ENCODE assay signal across 7 mouse cellular contexts in genomic region chr3:90412312-90413010, GRCm38 (mm10). TPM values are rescaled to one million over a fixed set of nuclear protein-coding genes. Genes with fewer than 3 reads are reported as not detected.
DNase-seq lines count a peak whose midpoint lies in the region; ATAC-seq and TF ChIP-seq lines count a peak whose summit lies in the region.

No protein-coding gene starts in this region.

- peak; percentile 32 for DNase-seq in G1E (ENCODE audit: low spot score)
- DNase-seq in adrenal gland, postnatal 25 days: peak; percentile 87
- DNase-seq in embryonic facial prominence, embryonic 10.5 days (ENCODE audit: low spot score): peak; percentile 76
- peak; percentile 34 for DNase-seq in heart, postnatal 0 days (ENCODE audit: low spot score)
- DNase-seq in kidney, postnatal 4 days: peak; percentile 85 to 88
- peak; percentile 82 to 86 for DNase-seq in lung, postnatal 4 days
- DNase-seq in right cerebral cortex, postnatal 4 days: peak; percentile 72

- no peaks in the 10 kb centered on the region for H3K27me3 ChIP-seq in G1E (ENCODE audit: insufficient read depth, low read length)
- H3K27me3 ChIP-seq in embryonic facial prominence, embryonic 10.5 days (replicated peaks; ENCODE audit: low read depth, poor library complexity, severe bottlenecking): no peaks in the 10 kb centered on the region
- H3K27me3 ChIP-seq in heart, postnatal 0 days (ENCODE audit: control insufficient read depth, insufficient read depth, low read length): no peaks in the 10 kb centered on the region

- ATAC-seq in G1E (ENCODE audit: extremely low read depth, insufficient number of reproducible peaks, low FRiP score, poor library complexity, severe bottlenecking): no peak
- ATAC-seq in heart, postnatal 0 days (ENCODE audit: insufficient read depth, low read depth): peak; percentile 70; the same call in 1 of the 2 replicates

- WGBS in embryonic facial prominence, embryonic 10.5 days: 56% methylated on average over 5 of the region's 5 CpGs
- WGBS in heart, postnatal 0 days: 43% methylated on average over 5 of the region's 5 CpGs

- H3K4me3 ChIP-seq in G1E (ENCODE audit: low read depth, low read length): no peak overlapping the region
- no peak overlapping the region for H3K4me3 ChIP-seq in embryonic facial prominence, embryonic 10.5 days
- H3K4me3 ChIP-seq in heart, postnatal 0 days (ENCODE audit: low read depth, low read length): no peak overlapping the region

- H3K4me1 ChIP-seq in G1E (ENCODE audit: insufficient read depth, low read depth, low read length): peaks cover 6% of the 10 kb centered on the region
- H3K4me1 ChIP-seq in embryonic facial prominence, embryonic 10.5 days: peaks cover 6% of the 10 kb centered on the region; the same call in 1 of the 2 replicates
- H3K4me1 ChIP-seq in heart, postnatal 0 days (ENCODE audit: control insufficient read depth, insufficient read depth): no peaks in the 10 kb centered on the region

- peaks cover 99% of the 10 kb centered on the region for H3K36me3 ChIP-seq in G1E (replicated peaks)
- H3K36me3 ChIP-seq in embryonic facial prominence, embryonic 10.5 days (replicated peaks): peaks cover 100% of the 10 kb centered on the region
- peaks cover 84% of the 10 kb centered on the region for H3K36me3 ChIP-seq in heart, postnatal 0 days (replicated peaks; ENCODE audit: control insufficient read depth, insufficient read depth, low read length)

- H3K27ac ChIP-seq in embryonic facial prominence, embryonic 10.5 days (replicated peaks): no peak overlapping the region
- no peak overlapping the region for H3K27ac ChIP-seq in heart, postnatal 0 days (ENCODE audit: low read depth)

- peak; percentile 89 for TF ChIP-seq CTCF in G1E (IDR thresholded peaks at IDR 0.05; ENCODE audit: low read depth, low read length)
- TF ChIP-seq CTCF in heart, postnatal 0 days (IDR thresholded peaks at IDR 0.05; ENCODE audit: low read depth): peak; percentile 92

- TF ChIP-seq EP300 in heart, postnatal 0 days (IDR thresholded peaks at IDR 0.05; ENCODE audit: low read depth): no peak

- no peak overlapping the region for H3K4me2 ChIP-seq in heart, postnatal 0 days (ENCODE audit: low read depth, low read length)

- no peak overlapping the region for H3K9ac ChIP-seq in heart, postnatal 0 days (replicated peaks; ENCODE audit: low read depth, low read length)

- H3K9me3 ChIP-seq in G1E (replicated peaks): no peaks in the 10 kb centered on the region
- H3K9me3 ChIP-seq in embryonic facial prominence, embryonic 10.5 days: no peaks in the 10 kb centered on the region
- no peaks in the 10 kb centered on the region for H3K9me3 ChIP-seq in heart, postnatal 0 days (replicated peaks; ENCODE audit: control insufficient read depth, low read length)

RNA-seq across cellular contexts. Expression of gene Ints3, which starts 21.0 kb away (rescaled TPM):
- total RNA-seq in G1E (2014; fragmentation: Nextera tagmentation) (36.7 and 47.0 TPM in 2 replicates), G1E (2017) (32.5 and 36.2 TPM in 2 replicates)
- 28.2 and 30.8 TPM in 2 replicates for polyA plus RNA-seq in G1E (2012)
- total RNA-seq in adrenal gland, postnatal 25 days (2021): 91.2 and 92.3 TPM in 2 replicates
- polyA plus RNA-seq in embryonic facial prominence, embryonic 10.5 days (2016; fragmentation: Nextera tagmentation; extraction: Ambion mirVana): 42.8 and 46.3 TPM in 2 replicates
- 26.1 and 26.6 TPM in 2 replicates for total RNA-seq in heart, postnatal 0 days (2014; rRNA removed; ENCODE audit: low replicate concordance)
- polyA plus RNA-seq in heart, postnatal 0 days (2015; fragmentation: Nextera tagmentation; extraction: Ambion mirVana): 7.8 and 8.3 TPM in 2 replicates

RNA-seq across cellular contexts. Expression of gene Slc27a3, which starts 22.7 kb away (rescaled TPM):
- total RNA-seq in G1E (2014; fragmentation: Nextera tagmentation) (0.73 and 1.3 TPM in 2 replicates), G1E (2017) (2.7 and 2.9 TPM in 2 replicates)
- polyA plus RNA-seq in G1E (2012): 2.9 and 3.0 TPM in 2 replicates
- 130 and 146 TPM in 2 replicates for total RNA-seq in adrenal gland, postnatal 25 days (2021)
- 29.4 and 33.9 TPM in 2 replicates for polyA plus RNA-seq in embryonic facial prominence, embryonic 10.5 days (2016; fragmentation: Nextera tagmentation; extraction: Ambion mirVana)
- total RNA-seq in heart, postnatal 0 days (2014; rRNA removed; ENCODE audit: low replicate concordance): 3.3 and 6.2 TPM in 2 replicates
- polyA plus RNA-seq in heart, postnatal 0 days (2015; fragmentation: Nextera tagmentation; extraction: Ambion mirVana): 2.3 and 2.4 TPM in 2 replicates

RNA-seq across cellular contexts. Expression of gene Npr1, which starts 53.2 kb away (rescaled TPM):
- total RNA-seq in G1E (2014; fragmentation: Nextera tagmentation) (not detected in 2 replicates), G1E (2017) (not detected in 2 replicates)
- not detected in 2 replicates for polyA plus RNA-seq in G1E (2012)
- 224 and 269 TPM in 2 replicates for total RNA-seq in adrenal gland, postnatal 25 days (2021)
- polyA plus RNA-seq in embryonic facial prominence, embryonic 10.5 days (2016; fragmentation: Nextera tagmentation; extraction: Ambion mirVana): 2.0 and 3.3 TPM in 2 replicates
- total RNA-seq in heart, postnatal 0 days (2014; rRNA removed; ENCODE audit: low replicate concordance): 26.4 and 30.9 TPM in 2 replicates
- 10.2 and 11.2 TPM in 2 replicates for polyA plus RNA-seq in heart, postnatal 0 days (2015; fragmentation: Nextera tagmentation; extraction: Ambion mirVana)

Comparison
In these comparisons a context has a peak if more than half of its experiments do, and no peak if none do; other contexts are left out.
1. DNase-seq: peak in every context shown above with its lines; median percentile 87 in adrenal gland, postnatal 25 days; 86 in kidney, postnatal 4 days; 84 in lung, postnatal 4 days; 76 in embryonic facial prominence, embryonic 10.5 days; 72 in right cerebral cortex, postnatal 4 days; 34 in heart, postnatal 0 days; 32 in G1E.
2. RNA of gene Slc27a3, which starts 22.7 kb away (total RNA-seq): 130 to 146 TPM in adrenal gland, postnatal 25 days; 3.3 to 6.2 TPM in heart, postnatal 0 days and 0.73 to 2.9 TPM in G1E; every median in the first group is over 10 times any median in the second.
3. RNA of gene Npr1, which starts 53.2 kb away (total RNA-seq): 224 to 269 TPM in adrenal gland, postnatal 25 days and 26.4 to 30.9 TPM in heart, postnatal 0 days; not detected in G1E; every median in the first group is over 10 times any median in the second.